Mouse (Mus musculus) frontal cortex, adult (tissue): ENCODE results near the gene Myd88.
A peak's percentile ranks its signal among the peaks of the same experiment; 100 is the strongest.
"Not testable (repeated sequence)": the region's sequence is repeated elsewhere in the genome, so short reads cannot be mapped to it uniquely, and the experiment has no call there.

Experiments
- ATAC-seq: cut with Nextera tagmentation; 2 replicates; pipeline ENCODE4 v1.9.2; 2017; ENCODE audit warnings: mild to moderate bottlenecking, moderate library complexity, mixed read lengths; ENCODE audit not compliant: low TSS enrichment

The Myd88 gene

GRCm38 (mm10) chr9:119340909-119341816 is at the start of gene Myd88:
Gene Myd88 (minus strand): TSS chr9:119341411.
- ATAC-seq = peak; percentile 89

- no peak for ATAC-seq
Measured at GRCm38 (mm10) chr9:119390214-119390613, 49.0 kb upstream of the Myd88 start.

GRCm38 (mm10) chr9:119388956-119389355 is 47.7 kb upstream of the Myd88 start:
- no peak for ATAC-seq

GRCm38 (mm10) chr9:119382603-119383002 is 41.4 kb upstream of the Myd88 start:
- no peak; the same call in 1 of the 2 replicates for ATAC-seq

DNA sequence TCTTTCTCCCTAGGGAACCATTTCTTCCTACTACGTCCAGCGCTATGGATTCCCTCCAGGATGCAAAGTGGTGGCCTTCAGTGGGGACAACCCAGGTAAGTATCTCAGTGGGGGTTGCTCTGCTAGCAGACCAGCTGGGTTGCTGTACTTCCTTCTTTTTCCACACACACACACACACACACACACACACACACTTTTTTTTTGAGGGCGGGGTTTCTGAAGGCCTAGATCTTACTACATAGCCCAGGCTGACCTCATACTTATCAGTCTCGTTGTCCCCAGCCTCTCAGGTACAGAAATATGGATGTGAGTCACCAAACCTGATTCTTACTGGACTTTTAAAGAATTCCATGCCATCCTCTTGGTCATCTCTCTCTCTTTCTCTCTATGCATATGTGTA is 37.0 kb upstream of the Myd88 start:
- no peak for ATAC-seq

- no peak for ATAC-seq
Measured at GRCm38 (mm10) chr9:119375556-119375955, 34.3 kb upstream of the Myd88 start.

DNA sequence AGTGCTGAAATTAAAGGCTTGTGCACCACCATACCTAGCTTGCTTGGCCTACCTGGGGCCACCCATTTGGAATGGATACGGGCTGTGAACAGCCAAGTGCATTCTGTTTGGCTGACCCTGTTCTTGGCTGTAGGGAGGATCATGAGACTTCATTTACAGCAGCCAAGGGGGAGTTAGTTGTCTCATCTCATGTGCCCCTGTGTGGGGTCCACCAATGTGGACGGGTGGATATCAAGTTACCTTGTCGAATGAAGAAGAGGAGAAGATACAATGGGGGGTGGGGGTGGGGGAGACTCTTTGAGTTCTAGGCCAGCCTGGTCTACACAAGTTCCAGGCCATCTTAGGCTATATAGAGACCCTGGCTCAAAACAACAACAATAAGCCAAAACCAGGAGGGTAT is 33.8 kb upstream of the Myd88 start:
- ATAC-seq = no peak

DNA sequence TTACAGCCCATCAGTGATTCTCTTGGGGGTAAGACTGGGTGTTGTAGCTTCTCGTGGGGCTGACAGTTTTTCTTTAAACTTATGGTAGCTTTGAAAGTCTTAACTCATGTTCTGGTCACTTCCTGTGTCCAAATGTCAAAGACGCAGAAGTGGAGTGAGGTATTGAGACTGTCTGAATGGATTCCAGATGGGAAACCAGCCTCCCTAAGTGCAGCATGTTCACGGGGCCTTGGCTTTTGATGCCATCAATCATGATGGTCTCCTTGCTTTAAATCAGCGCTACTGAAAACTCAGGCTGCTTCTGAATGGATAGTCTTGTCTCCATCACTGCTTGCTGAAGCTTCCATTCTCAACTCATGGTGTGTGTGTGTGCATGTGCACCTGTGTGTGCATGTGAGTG is 30.0 kb upstream of the Myd88 start:
- ATAC-seq = no peak

DNA sequence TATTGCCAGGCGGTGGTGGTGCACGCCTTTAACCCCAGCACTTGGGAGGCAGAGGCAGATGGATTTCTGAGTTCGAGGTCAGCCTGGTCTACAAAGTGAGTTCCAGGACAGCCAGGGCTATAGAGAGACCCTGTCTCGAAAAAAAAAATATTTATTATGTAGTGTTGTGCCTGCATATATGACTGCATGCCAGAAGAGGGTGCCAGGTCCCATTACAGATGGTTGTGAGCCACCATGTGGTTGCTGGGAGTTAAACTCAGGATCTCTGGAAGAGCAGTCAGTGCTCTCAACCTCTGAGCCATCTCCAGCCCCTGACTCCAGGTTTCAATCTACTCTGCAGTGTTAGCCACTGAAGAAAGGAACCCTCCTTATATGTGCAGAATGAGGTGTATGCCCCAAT is 29.6 kb upstream of the Myd88 start:
- ATAC-seq = not testable (repeated sequence)

DNA sequence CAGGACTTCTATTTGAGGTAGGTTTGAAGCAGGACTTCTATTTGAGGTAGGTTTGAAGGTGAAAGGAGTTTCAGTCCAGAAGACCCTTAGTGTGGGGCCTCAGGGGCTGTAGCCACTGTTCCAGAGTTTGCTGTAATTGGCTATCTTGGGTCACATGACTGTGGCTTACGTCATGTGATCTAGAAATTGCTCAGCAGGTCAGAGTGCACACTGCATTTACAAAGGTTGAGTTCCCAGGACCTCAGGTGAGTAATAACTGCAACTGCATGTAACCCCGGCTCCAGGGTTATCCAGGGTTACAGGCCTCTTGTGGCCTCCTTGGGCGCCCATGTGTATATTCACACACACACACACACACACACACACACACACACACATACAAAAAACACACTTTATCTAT is 27.2 kb upstream of the Myd88 start:
- ATAC-seq = no peak

DNA sequence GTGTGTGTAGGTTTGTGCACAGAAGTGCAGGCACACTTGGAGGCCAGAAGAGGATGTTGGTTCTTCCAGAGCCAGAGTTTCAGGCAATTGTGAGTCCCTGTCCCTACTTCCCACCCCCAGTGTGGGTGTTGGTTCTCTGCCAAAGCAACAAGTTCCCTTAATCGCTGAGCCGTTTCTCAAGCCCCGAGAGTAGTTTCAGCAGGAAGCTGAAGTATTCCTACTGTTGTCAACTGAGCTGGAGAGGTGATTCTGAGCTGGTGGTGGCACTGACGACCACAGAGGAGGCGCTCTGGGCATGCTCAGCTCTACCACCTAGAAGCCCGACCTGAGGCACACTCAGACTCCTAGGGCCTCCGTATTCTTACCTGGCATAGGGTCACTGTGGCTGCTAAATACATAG is 24.1 kb upstream of the Myd88 start, which contains the start of gene Slc22a14:
Slc22a14 (minus strand) TSS at position 270 of the 400 bp plus-strand sequence.
- ATAC-seq = no peak

- no peak for ATAC-seq
Measured at GRCm38 (mm10) chr9:119363229-119363628, 22.0 kb upstream of the Myd88 start.

DNA sequence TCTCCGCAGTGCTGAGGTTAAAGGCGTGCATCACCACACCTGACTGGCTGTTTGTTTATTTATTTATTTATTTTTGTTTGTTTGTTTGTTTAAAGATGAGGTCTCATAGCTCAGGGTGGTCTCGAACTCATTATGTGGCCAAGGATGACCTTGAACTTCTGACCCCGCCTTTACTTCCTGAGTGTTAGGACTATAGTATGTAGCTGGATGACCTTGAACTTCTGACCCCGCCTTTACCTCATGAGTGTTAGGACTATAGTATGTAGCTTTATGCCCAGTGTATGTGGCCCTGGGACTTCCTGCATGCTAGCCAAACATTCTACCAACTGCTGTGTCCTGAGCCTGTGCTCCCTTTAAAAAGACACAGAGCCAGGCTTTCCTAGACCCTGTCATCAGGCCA is 20.2 kb upstream of the Myd88 start:
- ATAC-seq = no peak

GRCm38 (mm10) chr9:119358058-119358429 is 16.8 kb upstream of the Myd88 start:
- ATAC-seq = no peak

DNA sequence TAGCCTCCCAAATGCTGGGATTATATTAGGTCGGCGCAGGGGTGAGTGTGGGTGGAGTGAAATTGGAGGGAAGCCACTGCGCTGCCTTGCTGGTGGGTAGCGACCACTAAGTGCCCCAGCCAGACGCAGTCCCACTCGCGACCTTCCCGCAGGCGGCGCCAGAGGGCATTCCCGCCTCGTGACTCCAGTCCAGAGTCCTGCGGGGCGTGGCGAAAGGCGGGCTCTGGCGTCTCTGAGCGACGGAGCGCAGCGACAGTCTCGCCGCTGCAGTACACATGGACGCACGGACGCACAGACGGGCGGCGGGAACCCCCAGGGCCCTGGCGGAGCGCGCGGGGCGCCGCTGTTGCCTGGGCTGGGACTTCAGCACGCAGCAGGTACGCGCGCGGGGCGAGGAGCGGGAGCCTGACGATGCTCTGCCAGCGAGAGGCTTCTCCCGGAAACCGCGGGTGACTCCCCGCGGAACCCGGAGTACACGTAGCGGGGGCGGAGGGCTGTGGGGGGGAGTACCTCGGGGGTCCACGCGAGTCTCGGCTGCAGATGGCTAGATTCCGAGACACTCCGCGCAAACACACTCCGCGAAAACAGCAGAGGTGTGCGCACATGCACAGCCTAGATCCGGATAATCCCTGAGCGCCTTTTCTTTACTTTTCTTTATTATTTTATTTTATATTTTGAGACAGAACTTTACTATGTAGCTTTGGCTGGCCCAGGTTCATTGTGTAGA is 16.3 kb upstream of the Myd88 start, which contains the start of gene Xylb:
Xylb (plus strand) TSS at position 51 of the 727 bp plus-strand sequence.
- ATAC-seq = peak; percentile 89

DNA sequence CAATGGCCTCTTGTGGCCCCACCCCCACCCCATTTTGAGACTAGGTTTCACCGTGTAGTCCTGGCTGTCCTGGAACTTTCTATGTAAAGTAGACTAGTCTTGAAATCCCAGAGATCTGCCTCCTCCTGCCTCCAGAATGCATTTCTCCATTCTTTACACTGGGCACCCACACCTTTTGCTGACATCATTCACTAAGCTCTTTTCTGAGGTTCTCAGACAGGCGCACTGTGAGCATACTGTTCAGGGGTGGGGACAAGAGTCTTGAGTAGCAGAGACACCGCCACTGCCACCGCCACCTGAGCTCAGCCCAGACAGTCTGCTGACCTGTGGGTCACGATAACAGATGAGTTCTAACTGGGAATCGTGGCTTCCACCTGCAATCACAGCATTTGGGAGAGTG is 14.7 kb upstream of the Myd88 start:
- peak; percentile 66 for ATAC-seq

- no peak for ATAC-seq
Measured at GRCm38 (mm10) chr9:119353926-119354325, 12.7 kb upstream of the Myd88 start.

DNA sequence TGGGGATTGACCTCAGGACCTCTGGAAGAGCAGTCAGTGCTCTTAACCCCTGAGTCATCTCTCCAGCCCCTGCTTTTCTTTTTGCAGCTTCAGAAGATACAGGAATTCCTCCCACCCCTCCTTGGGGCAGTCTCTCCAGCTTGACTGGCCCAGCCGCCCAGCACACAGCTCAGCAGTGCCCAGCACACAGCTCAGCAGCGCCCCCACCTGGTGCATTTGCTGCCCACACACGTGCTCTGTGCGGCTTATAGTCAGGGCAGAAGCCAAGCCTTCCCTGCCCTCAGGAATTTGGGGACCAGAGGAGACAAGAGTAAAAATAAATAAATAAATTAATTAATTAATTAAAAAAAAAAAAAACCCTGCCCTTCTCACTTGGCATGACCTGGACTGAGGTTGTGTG is 10.8 kb upstream of the Myd88 start:
- peak; percentile 58; the same call in 1 of the 2 replicates for ATAC-seq

DNA sequence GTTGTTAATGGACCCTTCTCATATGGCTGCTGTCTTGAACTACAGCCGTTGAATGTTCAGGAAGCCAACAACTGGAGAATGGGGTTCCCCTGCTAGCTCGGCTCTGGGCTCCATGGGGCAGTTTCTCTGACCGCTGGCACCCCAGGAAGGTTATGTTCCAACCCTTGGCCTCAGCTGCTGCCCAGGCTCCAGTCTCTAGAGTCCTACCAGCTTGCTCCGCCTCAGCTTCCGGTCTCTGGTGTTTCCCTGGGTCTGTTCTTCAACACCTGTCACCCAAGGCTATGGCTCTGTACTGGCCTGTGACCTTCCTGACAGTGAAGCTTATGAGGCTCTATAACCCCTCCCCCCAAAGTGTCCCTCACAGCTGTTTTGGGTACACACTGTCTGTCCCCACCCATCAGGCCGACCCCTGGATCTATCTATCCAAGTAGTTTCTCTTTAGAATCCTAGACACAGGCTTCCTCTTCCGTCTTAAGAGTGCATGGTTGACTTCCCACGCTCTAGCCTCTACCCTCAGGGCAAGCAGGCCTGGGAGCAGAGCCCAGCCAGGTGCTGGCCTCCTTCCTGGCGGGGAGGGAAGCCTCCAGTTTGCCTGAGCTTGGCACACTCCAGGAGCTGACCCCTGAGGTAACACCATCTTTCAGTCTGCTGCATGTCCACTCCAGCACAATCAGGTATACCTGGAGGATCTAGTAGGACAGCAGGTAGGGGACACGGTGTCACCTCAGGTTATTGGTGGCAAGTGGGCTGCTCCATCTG is 9.9 kb upstream of the Myd88 start:
- no peak for ATAC-seq

DNA sequence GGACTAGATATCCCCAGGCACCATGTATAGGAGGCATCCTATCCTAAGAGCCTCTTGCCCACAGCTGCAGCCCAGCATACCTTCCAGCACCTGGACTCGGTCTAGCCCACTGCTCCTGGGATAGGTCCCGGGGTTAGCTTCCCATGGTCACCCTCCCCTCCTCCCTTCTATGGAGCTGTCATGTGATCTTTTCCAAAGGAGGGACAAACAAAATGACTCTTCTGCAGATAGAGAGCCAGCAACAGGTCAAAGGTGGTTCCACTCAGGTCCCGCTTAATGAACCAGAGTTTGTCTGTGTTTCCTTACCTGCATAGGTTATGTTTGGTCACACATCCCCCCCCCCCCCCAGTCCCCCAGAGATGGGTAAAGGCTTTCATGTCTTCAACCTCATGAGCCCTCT is 9.3 kb upstream of the Myd88 start:
- no peak for ATAC-seq

DNA sequence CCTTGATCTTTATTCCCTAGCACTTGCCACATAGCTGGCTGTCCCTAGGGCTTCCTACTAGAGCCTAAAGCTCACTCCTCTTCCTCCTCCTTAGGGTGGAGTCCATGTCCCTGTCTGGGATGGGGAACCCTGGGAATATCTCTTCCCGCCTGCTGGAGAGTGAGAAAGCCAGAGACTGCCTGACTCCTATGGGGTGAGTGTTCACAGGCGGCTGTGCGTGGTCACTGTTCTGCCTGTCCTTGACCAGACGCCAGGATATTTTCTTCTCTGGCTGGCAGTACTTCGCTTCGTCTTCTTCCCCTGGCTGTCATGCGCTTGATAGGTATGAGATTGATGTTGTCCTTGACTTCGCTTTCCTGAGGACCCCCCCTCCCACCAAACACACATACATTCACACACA is 5.2 kb upstream of the Myd88 start:
- ATAC-seq = no peak

GRCm38 (mm10) chr9:119342728-119343127 is 1.5 kb upstream of the Myd88 start:
- no peak for ATAC-seq
